Mouse (Mus musculus) neural tube, embryonic 14.5 days (tissue): ENCODE data around the gene Cacng7. TPM values are rescaled to one million over a fixed set of nuclear protein-coding genes. Genes with fewer than 3 reads are reported as not detected.
A peak's percentile ranks its signal among the peaks of the same experiment; 100 is the strongest.

Experiments
- ATAC-seq: fragments of 200-750 bp; cut with Nextera tagmentation; 2 replicates; pipeline ENCODE4 v1.8.0; 2017; ENCODE audit warnings: low read depth, mild to moderate bottlenecking, moderate TSS enrichment, moderate library complexity
- H3K27ac ChIP-seq: fragments of 300-500 bp; sonication (generic); 2 replicates; pipeline ENCODE4 v1.5.1; 2014; ENCODE audit warnings: low read depth, mild to moderate bottlenecking, control low read depth, low read length, moderate library complexity, mixed read lengths
- H3K27me3 ChIP-seq: fragments of 300-500 bp; sonication (generic); 2 replicates; pipeline ENCODE4 v1.6.1; 2014; ENCODE audit warnings: low read length; ENCODE audit not compliant: control insufficient read depth, insufficient read depth
- H3K36me3 ChIP-seq: fragments of 300-500 bp; sonication (generic); 2 replicates; pipeline ENCODE4 v1.6.1; 2014; ENCODE audit warnings: low read length, mixed read lengths; ENCODE audit not compliant: control insufficient read depth, insufficient read depth
- H3K4me1 ChIP-seq: fragments of 300-500 bp; sonication (generic); 2 replicates; pipeline ENCODE4 v1.6.1; 2014; ENCODE audit warnings: low read length; ENCODE audit not compliant: control insufficient read depth, insufficient read depth
- H3K4me2 ChIP-seq: fragments of 300-500 bp; sonication (generic); 2 replicates; pipeline ENCODE4 v1.6.1; 2014; ENCODE audit warnings: mild to moderate bottlenecking, low read depth, low read length, control low read depth
- H3K4me3 ChIP-seq: fragments of 300-500 bp; sonication (generic); 2 replicates; pipeline ENCODE4 v1.5.1; 2014; ENCODE audit warnings: low read depth, low read length, control low read depth, mixed read lengths
- H3K9ac ChIP-seq: fragments of 300-500 bp; sonication (generic); replicated peaks from 2 replicates; pipeline ENCODE4 v1.6.1; 2014; ENCODE audit warnings: low read depth, mild to moderate bottlenecking, control low read depth, low read length, mixed read lengths
- H3K9me3 ChIP-seq: fragments of 300-500 bp; sonication (generic); 2 replicates; pipeline ENCODE4 v1.6.1; 2016; ENCODE audit warnings: low read length; ENCODE audit not compliant: control insufficient read depth
- WGBS: fragments of 180-500 bp; shearing (Covaris S2); extraction: QIAGEN DNeasy Blood & Tissue Kit; methylation state at CpG from one replicate; pipeline ENCODE4 v1.1.7; 2014; 5-methylcytosine and 5-hydroxymethylcytosine counted together
- polyA plus RNA-seq: library from polyadenylated mRNA; unstranded; fragments of >200 nt; fragmentation: Nextera tagmentation; extraction: Ambion mirVana; gene quantifications from 2 replicates; pipeline ENCODE4 v1.2.1, GENCODE M21; 2014

Cacng7 gene
- polyA plus RNA-seq, 1 experiment from 2014 or later, result 5.1 TPM

DNA sequence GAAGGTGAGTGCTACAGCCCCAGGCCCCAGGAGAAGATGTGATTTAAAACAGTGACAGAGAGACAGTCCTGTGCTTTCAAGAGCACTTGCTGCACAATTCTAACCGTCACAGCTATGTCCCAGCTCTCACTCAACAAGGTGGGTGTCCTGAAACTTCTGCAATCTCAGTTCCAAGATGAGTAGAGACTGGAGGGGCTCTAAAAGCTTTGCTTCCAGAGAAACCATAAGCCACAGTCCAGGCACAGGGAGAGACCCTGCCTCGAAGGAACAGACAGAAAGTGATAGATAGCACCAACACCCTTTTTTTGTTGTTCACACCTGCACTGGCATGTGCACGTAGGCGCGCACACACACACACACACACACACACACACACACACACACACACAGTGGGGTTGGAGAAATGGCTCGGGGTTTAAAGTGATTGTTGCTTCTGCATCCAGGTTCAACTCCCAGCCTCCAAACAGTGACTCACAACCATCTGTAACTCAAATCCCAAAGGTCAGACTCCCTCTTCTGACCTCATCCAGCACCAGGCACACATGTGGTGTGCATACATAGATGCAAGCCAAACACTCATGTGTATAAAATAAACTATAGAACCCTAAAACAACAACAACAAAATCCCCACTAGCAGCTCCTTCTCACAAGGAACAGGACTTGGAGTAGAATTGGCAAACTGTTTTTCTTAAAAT lies 53.4 kb downstream of the Cacng7 start:
- no peak overlapping the region for H3K27ac ChIP-seq
- no peaks in the 10 kb centered on the region for H3K36me3 ChIP-seq
- no peaks in the 10 kb centered on the region for H3K9me3 ChIP-seq
- H3K4me2 ChIP-seq, result no peak overlapping the region
- 0 out of 2 replicates have a peak, but pooled peaks cover 6% of the 10 kb centered on the region for H3K4me1 ChIP-seq
- H3K27me3 ChIP-seq, result no peaks in the 10 kb centered on the region
- 81% methylated on average over 6 of the region's 6 CpGs for WGBS
- no peak overlapping the region for H3K9ac ChIP-seq
- H3K4me3 ChIP-seq, result no peak overlapping the region
- no peak for ATAC-seq

DNA sequence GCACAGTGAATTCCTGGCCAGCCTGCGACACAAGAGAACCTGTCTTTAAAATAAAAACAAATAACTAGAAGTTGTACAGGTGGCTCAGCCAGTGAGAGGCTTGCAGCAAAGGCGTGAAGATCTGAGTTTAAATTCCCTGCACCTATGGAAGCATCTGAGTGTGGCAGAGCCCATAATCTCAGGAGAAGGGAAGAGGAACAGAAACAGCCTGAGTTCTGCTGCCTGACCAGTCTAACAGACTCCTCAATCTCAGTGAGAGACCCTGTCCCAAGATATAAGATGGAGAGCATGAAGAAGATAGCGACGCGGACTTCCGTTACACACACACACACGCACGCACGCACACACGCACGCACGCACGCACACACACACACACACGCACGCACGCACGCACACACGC lies 55.0 kb downstream of the Cacng7 start:
- peaks cover 17% of the 10 kb centered on the region; the same call in 1 of the 2 replicates for H3K4me1 ChIP-seq
- no peak overlapping the region for H3K4me2 ChIP-seq
- no peak overlapping the region for H3K27ac ChIP-seq
- no peaks in the 10 kb centered on the region for H3K27me3 ChIP-seq
- no peaks in the 10 kb centered on the region for H3K36me3 ChIP-seq
- no peak overlapping the region for H3K9ac ChIP-seq
- WGBS, result 94% methylated on average over 18 of the region's 18 CpGs
- no peak for ATAC-seq
- H3K9me3 ChIP-seq, result no peaks in the 10 kb centered on the region
- H3K4me3 ChIP-seq, result no peak overlapping the region

DNA sequence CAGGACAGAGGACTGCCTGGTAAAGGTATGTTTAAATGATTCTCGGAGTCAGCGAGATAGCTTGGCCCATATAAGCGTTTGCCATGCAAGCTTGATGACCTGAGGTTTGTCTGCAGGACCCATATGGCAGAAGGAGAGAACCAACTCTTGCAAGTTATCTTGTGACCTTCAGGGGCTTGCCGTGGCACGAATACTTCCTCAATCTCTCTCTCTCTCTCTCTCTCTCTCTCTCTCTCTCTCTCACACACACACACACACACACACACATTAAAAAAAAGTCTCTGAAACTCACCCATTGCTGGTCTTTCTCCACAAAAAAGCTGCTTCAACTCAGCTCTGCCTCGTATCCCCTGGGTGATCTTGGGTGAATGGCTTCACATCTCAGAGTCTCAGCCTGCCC lies 56.1 kb downstream of the Cacng7 start:
- no peaks in the 10 kb centered on the region for H3K9me3 ChIP-seq
- no peaks in the 10 kb centered on the region for H3K27me3 ChIP-seq
- 65% methylated on average over 6 of the region's 6 CpGs for WGBS
- H3K27ac ChIP-seq, result no peak overlapping the region
- no peak overlapping the region for H3K9ac ChIP-seq
- no peaks in the 10 kb centered on the region for H3K36me3 ChIP-seq
- peak overlapping the region; percentile 74; the same call in 1 of the 2 replicates for H3K4me2 ChIP-seq
- no peak for ATAC-seq
- no peak overlapping the region; the same call in 1 of the 2 replicates for H3K4me3 ChIP-seq
- peaks cover 17% of the 10 kb centered on the region; the same call in 1 of the 2 replicates for H3K4me1 ChIP-seq

DNA sequence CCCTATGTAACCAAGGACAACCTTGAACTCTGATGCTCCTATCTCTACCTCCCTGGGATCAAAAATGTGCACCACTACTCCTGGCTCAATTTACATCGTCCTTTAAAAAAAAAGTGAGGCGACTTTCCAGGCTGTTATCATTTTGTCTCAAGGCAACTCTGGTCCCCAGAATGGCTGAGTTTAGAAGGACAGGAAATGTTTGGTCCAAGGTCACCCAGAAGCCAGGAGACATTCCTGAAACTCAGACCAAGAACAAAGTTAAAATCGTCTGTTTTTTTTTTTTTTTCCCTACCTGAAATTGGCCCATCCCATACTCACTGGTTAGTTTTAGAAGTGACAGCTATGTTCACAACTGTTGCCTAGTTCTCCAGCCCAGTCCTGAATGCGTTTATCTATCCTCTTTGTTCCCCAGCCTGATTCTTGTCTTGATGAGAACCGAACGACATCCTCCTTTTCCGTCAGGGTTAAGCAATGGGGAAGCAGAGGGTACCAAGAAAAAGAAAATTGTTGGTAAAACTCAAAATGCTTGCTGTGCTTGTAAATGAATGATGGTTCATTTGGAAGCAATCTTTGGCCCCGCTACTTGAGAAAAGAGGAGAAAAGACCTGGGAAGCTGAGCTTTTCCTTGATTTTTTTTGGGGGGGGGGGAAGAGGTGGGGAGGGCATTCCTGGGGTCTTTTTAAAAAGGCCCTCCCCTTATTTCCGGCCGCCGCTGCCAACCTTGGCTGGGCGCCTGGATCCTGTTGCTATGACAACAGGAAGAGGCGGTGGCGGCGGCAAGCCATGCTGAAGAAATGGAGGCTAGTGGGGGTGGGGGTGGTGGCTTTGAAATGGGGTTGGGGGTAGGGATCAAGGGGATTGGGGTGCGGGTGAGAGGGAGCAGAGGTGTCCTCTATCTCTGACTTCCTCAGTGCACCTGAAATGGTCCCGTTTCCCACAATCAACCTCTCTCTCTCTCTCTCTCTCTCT lies 57.0 kb downstream of the Cacng7 start:
- WGBS, result 2% methylated on average over 17 of the region's 17 CpGs
- H3K27me3 ChIP-seq, result no peaks in the 10 kb centered on the region
- H3K27ac ChIP-seq, result no peak overlapping the region
- H3K36me3 ChIP-seq, result peaks cover 6% of the 10 kb centered on the region; the same call in 1 of the 2 replicates
- no peaks in the 10 kb centered on the region for H3K9me3 ChIP-seq
- ATAC-seq, result peak; percentile 72
- peak overlapping the region; percentile 74 for H3K4me2 ChIP-seq
- no peak overlapping the region; the same call in 1 of the 2 replicates for H3K9ac ChIP-seq
- peak overlapping the region; percentile 51 for H3K4me3 ChIP-seq
- peaks cover 17% of the 10 kb centered on the region; the same call in 1 of the 2 replicates for H3K4me1 ChIP-seq

DNA sequence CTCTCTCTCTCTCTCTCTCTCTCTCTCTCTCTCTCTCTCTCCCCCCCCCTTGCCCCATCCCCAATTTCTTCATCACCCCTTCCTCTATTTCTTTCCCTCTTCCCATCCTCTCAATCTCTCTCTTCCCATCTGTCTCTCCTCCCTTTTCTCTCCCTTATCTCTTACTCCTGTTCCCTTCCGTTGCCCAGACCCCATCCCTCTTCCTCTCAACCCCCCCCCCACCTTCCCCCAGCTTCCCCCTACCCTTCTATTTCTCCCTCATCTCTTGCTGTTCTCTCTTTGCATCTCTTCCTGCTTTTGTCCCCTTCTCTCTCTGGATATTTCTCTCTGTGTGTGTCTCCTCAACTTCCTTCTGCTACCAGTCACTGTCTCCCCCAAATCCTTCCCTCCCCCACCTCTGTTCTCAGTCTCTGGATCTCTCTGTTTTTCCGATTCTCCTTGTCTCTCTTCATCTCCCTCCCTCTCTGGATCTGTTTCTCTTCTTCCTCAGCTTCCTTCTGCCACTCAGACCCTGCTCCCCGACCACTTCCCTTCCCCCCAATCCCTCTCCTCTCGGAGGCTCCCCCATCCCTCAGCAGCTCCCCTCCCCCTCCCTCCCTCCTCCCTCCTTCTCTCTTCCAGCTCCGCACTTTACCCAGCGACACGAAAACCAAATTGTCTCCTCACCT lies 57.8 kb downstream of the Cacng7 start, which contains the start of gene Cacng8:
Cacng8 (plus strand) TSS at position 271 of the 668 bp plus-strand sequence.
- H3K4me1 ChIP-seq, result peaks cover 17% of the 10 kb centered on the region; the same call in 1 of the 2 replicates
- WGBS, result 0% methylated on average over 7 of the region's 7 CpGs
- ATAC-seq, result peak; percentile 33; the same call in 1 of the 2 replicates

DNA sequence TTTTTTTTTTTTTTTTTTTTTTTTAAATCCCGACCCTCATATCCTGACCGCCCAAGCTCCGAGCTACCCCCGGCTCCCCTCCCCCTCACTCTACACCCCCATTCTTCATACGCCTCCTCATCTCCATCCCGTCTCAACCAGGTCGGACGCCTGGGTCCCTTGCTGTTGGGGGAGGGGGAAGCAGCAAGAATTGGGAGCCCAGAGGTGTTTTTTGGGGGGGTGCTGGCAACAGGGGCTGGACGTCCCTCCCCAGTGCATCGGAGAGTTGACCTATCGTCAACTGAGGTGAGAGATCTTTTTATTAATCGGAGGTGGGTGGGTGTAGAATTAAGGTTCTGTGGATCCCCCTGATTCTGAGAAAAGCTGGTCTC lies 58.3 kb downstream of the Cacng7 start:
- H3K4me1 ChIP-seq, result peaks cover 17% of the 10 kb centered on the region; the same call in 1 of the 2 replicates
- H3K36me3 ChIP-seq, result peaks cover 6% of the 10 kb centered on the region; the same call in 1 of the 2 replicates
- H3K9ac ChIP-seq, result peak overlapping the region; percentile 54; the same call in 1 of the 2 replicates

More for the DNA sequence above, 57.8 kb downstream of the Cacng7 start, which contains the start of gene Cacng8:
- peak within 1 kb of the TSS; percentile 54; the same call in 1 of the 2 replicates for H3K9ac ChIP-seq
- no peaks in the 10 kb centered on the region for H3K27me3 ChIP-seq
- peaks cover 6% of the 10 kb centered on the region; the same call in 1 of the 2 replicates for H3K36me3 ChIP-seq
- no peak within 1 kb of the TSS for H3K27ac ChIP-seq
- peak within 1 kb of the TSS; percentile 74 for H3K4me2 ChIP-seq
- peak within 1 kb of the TSS; percentile 51 for H3K4me3 ChIP-seq
- H3K9me3 ChIP-seq, result no peaks in the 10 kb centered on the region

DNA sequence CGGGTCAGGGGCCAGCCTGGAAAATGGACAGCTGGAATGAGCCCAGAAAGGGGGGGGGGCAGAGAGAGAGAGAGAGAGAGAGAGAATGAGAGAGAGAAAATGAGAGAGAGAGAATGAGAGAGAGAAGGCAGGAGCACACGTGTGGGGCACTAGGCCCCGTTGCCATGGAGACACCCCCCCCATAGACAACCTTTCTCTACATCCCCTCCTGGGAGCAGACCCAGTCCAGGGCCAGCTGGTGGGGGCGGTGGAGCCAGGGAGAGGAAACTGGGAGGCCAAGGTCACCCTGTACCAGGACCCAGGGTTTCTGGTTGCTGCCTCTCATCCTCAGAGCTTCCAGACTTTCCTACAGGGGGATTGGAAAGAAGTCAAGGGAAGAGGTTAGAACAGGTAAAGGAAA lies 59.1 kb downstream of the Cacng7 start:
- Histone ChIP-seq H3K4me1 (peaks cover 17% of the 10 kb centered on the region; the same call in 1 of the 2 replicates), H3K9me3 (no peaks in the 10 kb centered on the region), H3K27ac (no peak overlapping the region), H3K9ac (peak overlapping the region; percentile 34; the same call in 1 of the 2 replicates), H3K27me3 (no peaks in the 10 kb centered on the region), H3K36me3 (peaks cover 6% of the 10 kb centered on the region; the same call in 1 of the 2 replicates), H3K4me3 (peak overlapping the region; percentile 51), H3K4me2 (peak overlapping the region; percentile 74)
- 4% methylated on average over 4 of the region's 4 CpGs for WGBS
- peak; percentile 62; the same call in 1 of the 2 replicates for ATAC-seq

More for the DNA sequence above, 58.3 kb downstream of the Cacng7 start:
- Histone ChIP-seq H3K9me3 (no peaks in the 10 kb centered on the region), H3K4me3 (peak overlapping the region; percentile 51), H3K27ac (no peak overlapping the region), H3K27me3 (no peaks in the 10 kb centered on the region), H3K4me2 (peak overlapping the region; percentile 74)
- WGBS, result 2% methylated on average over 12 of the region's 12 CpGs
- peak; percentile 9; the same call in 1 of the 2 replicates for ATAC-seq

DNA sequence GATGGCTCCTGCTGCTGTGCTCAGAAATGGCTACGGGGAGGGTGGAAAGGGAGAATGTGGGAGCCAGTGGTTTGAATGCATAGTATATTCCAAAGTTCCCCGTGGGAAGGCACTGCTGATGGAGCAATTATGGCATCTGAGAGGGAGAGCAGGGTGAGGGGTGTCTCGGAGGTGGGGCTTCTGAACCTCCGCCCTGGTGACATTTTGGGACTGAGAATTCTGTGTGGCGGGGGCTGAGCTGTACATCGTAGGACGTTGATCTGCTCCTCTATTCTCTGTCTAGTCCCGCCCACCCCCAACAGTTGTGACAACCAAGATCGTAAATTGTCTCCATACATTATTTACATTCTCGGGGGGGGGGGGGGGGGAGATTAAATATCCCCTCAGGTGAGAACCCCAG lies 64.6 kb downstream of the Cacng7 start:
- ATAC-seq, result no peak; the same call in 1 of the 2 replicates
- Histone ChIP-seq H3K4me2 (peak overlapping the region; percentile 29), H3K9me3 (no peaks in the 10 kb centered on the region), H3K27ac (no peak overlapping the region), H3K4me1 (peaks cover 8% of the 10 kb centered on the region; the same call in 1 of the 2 replicates), H3K36me3 (peaks cover 6% of the 10 kb centered on the region; the same call in 1 of the 2 replicates), H3K4me3 (no peak overlapping the region), H3K9ac (no peak overlapping the region), H3K27me3 (no peaks in the 10 kb centered on the region)
- 34% methylated on average over 10 of the region's 10 CpGs for WGBS
